Mouse (Mus musculus): ENCODE measurements around the gene Katnal1. TPM values are rescaled to one million over a fixed set of nuclear protein-coding genes. Genes with fewer than 3 reads are reported as not detected.

The Katnal1 gene
- total and polyA plus RNA-seq, 2 experiments from 2014 or later = 8.4 to 21.1 TPM

GRCm38 (mm10) chr5:148927717-148928223 is 1.4 kb downstream of the Katnal1 start:
- peak overlapping the region; percentile 76 for H3K9ac ChIP-seq (replicated peaks; ENCODE audit: low read depth, low read length)

GRCm38 (mm10) chr5:148924586-148924985 is 4.5 kb downstream of the Katnal1 start:
- H3K9ac ChIP-seq (replicated peaks; ENCODE audit: low read depth, low read length) = no peak overlapping the region
- TF ChIP-seq EP300 (IDR thresholded peaks at IDR 0.05; ENCODE audit: low read depth) (no peak), CTCF (IDR thresholded peaks at IDR 0.05; ENCODE audit: low read depth) (no peak)
- 86% methylated on average over 12 of the region's 12 CpGs for WGBS
- H3K27ac ChIP-seq (ENCODE audit: low read depth) = no peak overlapping the region
- no peak for DNase-seq (ENCODE audit: low spot score)
- no peaks in the 10 kb centered on the region for H3K27me3 ChIP-seq (ENCODE audit: control insufficient read depth, insufficient read depth, low read length)
- H3K9me3 ChIP-seq (replicated peaks; ENCODE audit: control insufficient read depth, low read length) = no peaks in the 10 kb centered on the region
- H3K36me3 ChIP-seq (replicated peaks; ENCODE audit: control insufficient read depth, insufficient read depth, low read length) = peaks cover 12% of the 10 kb centered on the region
- ATAC-seq (ENCODE audit: insufficient read depth, low read depth) = no peak
- peaks cover 12% of the 10 kb centered on the region; the same call in 1 of the 2 replicates for H3K4me1 ChIP-seq (ENCODE audit: control insufficient read depth, insufficient read depth)
- no peak overlapping the region for H3K4me3 ChIP-seq (ENCODE audit: low read depth, low read length)
- no peak overlapping the region for H3K4me2 ChIP-seq (ENCODE audit: low read depth, low read length)

More at GRCm38 (mm10) chr5:148927717-148928223, 1.4 kb downstream of the Katnal1 start:
- Histone ChIP-seq H3K4me2 (ENCODE audit: low read depth, low read length) (peak overlapping the region; percentile 65), H3K27me3 (ENCODE audit: control insufficient read depth, insufficient read depth, low read length) (no peaks in the 10 kb centered on the region), H3K27ac (ENCODE audit: low read depth) (peak overlapping the region; percentile 91), H3K4me3 (ENCODE audit: low read depth, low read length) (peak overlapping the region; percentile 81), H3K9me3 (replicated peaks; ENCODE audit: control insufficient read depth, low read length) (no peaks in the 10 kb centered on the region), H3K4me1 (ENCODE audit: control insufficient read depth, insufficient read depth) (peaks cover 12% of the 10 kb centered on the region; the same call in 1 of the 2 replicates), H3K36me3 (replicated peaks; ENCODE audit: control insufficient read depth, insufficient read depth, low read length) (0 out of 2 replicates have a peak, but pooled peaks cover 5% of the 10 kb centered on the region)
- DNase-seq (ENCODE audit: low spot score) = no peak
- 48% methylated on average over 5 of the region's 5 CpGs for WGBS
- TF ChIP-seq EP300 (IDR thresholded peaks at IDR 0.05; ENCODE audit: low read depth) (no peak), CTCF (IDR thresholded peaks at IDR 0.05; ENCODE audit: low read depth) (no peak)
- ATAC-seq (ENCODE audit: insufficient read depth, low read depth) = no peak

GRCm38 (mm10) chr5:148924051-148924450 is 5.1 kb downstream of the Katnal1 start:
- H3K9me3 ChIP-seq (replicated peaks; ENCODE audit: control insufficient read depth, low read length) = no peaks in the 10 kb centered on the region
- DNase-seq (ENCODE audit: low spot score) (no peak), ATAC-seq (ENCODE audit: insufficient read depth, low read depth) (no peak)
- H3K36me3 ChIP-seq (replicated peaks; ENCODE audit: control insufficient read depth, insufficient read depth, low read length) = peaks cover 17% of the 10 kb centered on the region
- WGBS = 88% methylated on average over 9 of the region's 9 CpGs
- no peak for TF ChIP-seq CTCF (IDR thresholded peaks at IDR 0.05; ENCODE audit: low read depth)
- no peak for TF ChIP-seq EP300 (IDR thresholded peaks at IDR 0.05; ENCODE audit: low read depth)
- no peak overlapping the region for H3K27ac ChIP-seq (ENCODE audit: low read depth)
- H3K27me3 ChIP-seq (ENCODE audit: control insufficient read depth, insufficient read depth, low read length) = no peaks in the 10 kb centered on the region
- no peak overlapping the region for H3K4me3 ChIP-seq (ENCODE audit: low read depth, low read length)
- H3K9ac ChIP-seq (replicated peaks; ENCODE audit: low read depth, low read length) = no peak overlapping the region
- H3K4me2 ChIP-seq (ENCODE audit: low read depth, low read length) = no peak overlapping the region
- peaks cover 12% of the 10 kb centered on the region; the same call in 1 of the 2 replicates for H3K4me1 ChIP-seq (ENCODE audit: control insufficient read depth, insufficient read depth)

GRCm38 (mm10) chr5:148923408-148923807 is 5.7 kb downstream of the Katnal1 start:
- no peak overlapping the region for H3K4me2 ChIP-seq (ENCODE audit: low read depth, low read length)
- H3K9ac ChIP-seq (replicated peaks; ENCODE audit: low read depth, low read length) = no peak overlapping the region
- H3K9me3 ChIP-seq (replicated peaks; ENCODE audit: control insufficient read depth, low read length) = no peaks in the 10 kb centered on the region
- DNase-seq (ENCODE audit: low spot score) (no peak), ATAC-seq (ENCODE audit: insufficient read depth, low read depth) (no peak)
- TF ChIP-seq EP300 (IDR thresholded peaks at IDR 0.05; ENCODE audit: low read depth) (no peak), CTCF (IDR thresholded peaks at IDR 0.05; ENCODE audit: low read depth) (no peak)
- no peak overlapping the region for H3K27ac ChIP-seq (ENCODE audit: low read depth)
- WGBS = 67% methylated on average over 10 of the region's 10 CpGs
- no peak overlapping the region for H3K4me3 ChIP-seq (ENCODE audit: low read depth, low read length)
- peaks cover 24% of the 10 kb centered on the region for H3K36me3 ChIP-seq (replicated peaks; ENCODE audit: control insufficient read depth, insufficient read depth, low read length)
- no peaks in the 10 kb centered on the region for H3K27me3 ChIP-seq (ENCODE audit: control insufficient read depth, insufficient read depth, low read length)
- H3K4me1 ChIP-seq (ENCODE audit: control insufficient read depth, insufficient read depth) = peaks cover 12% of the 10 kb centered on the region; the same call in 1 of the 2 replicates

- Histone ChIP-seq H3K4me3 (ENCODE audit: low read depth, low read length) (no peak overlapping the region), H3K27me3 (ENCODE audit: control insufficient read depth, insufficient read depth, low read length) (no peaks in the 10 kb centered on the region), H3K9ac (replicated peaks; ENCODE audit: low read depth, low read length) (no peak overlapping the region), H3K36me3 (replicated peaks; ENCODE audit: control insufficient read depth, insufficient read depth, low read length) (peaks cover 30% of the 10 kb centered on the region), H3K9me3 (replicated peaks; ENCODE audit: control insufficient read depth, low read length) (no peaks in the 10 kb centered on the region), H3K4me2 (ENCODE audit: low read depth, low read length) (no peak overlapping the region), H3K4me1 (ENCODE audit: control insufficient read depth, insufficient read depth) (peaks cover 8% of the 10 kb centered on the region; the same call in 1 of the 2 replicates), H3K27ac (ENCODE audit: low read depth) (no peak overlapping the region)
- no peak for ATAC-seq (ENCODE audit: insufficient read depth, low read depth)
- DNase-seq (ENCODE audit: low spot score) = no peak
- WGBS = 85% methylated on average over 5 of the region's 5 CpGs
- TF ChIP-seq CTCF (IDR thresholded peaks at IDR 0.05; ENCODE audit: low read depth) = no peak
- TF ChIP-seq EP300 (IDR thresholded peaks at IDR 0.05; ENCODE audit: low read depth) = no peak
Measured at GRCm38 (mm10) chr5:148922773-148923172, 6.3 kb downstream of the Katnal1 start.

- no peaks in the 10 kb centered on the region for H3K9me3 ChIP-seq (replicated peaks; ENCODE audit: control insufficient read depth, low read length)
- 76% methylated on average over 5 of the region's 5 CpGs for WGBS
- no peak overlapping the region for H3K9ac ChIP-seq (replicated peaks; ENCODE audit: low read depth, low read length)
- H3K36me3 ChIP-seq (replicated peaks; ENCODE audit: control insufficient read depth, insufficient read depth, low read length) = peaks cover 45% of the 10 kb centered on the region
- no peak for ATAC-seq (ENCODE audit: insufficient read depth, low read depth)
- H3K4me2 ChIP-seq (ENCODE audit: low read depth, low read length) = no peak overlapping the region
- H3K27ac ChIP-seq (ENCODE audit: low read depth) = no peak overlapping the region
- H3K4me1 ChIP-seq (ENCODE audit: control insufficient read depth, insufficient read depth) = no peaks in the 10 kb centered on the region
- no peaks in the 10 kb centered on the region for H3K27me3 ChIP-seq (ENCODE audit: control insufficient read depth, insufficient read depth, low read length)
- TF ChIP-seq EP300 (IDR thresholded peaks at IDR 0.05; ENCODE audit: low read depth) (no peak), CTCF (IDR thresholded peaks at IDR 0.05; ENCODE audit: low read depth) (no peak)
- no peak for DNase-seq (ENCODE audit: low spot score)
- H3K4me3 ChIP-seq (ENCODE audit: low read depth, low read length) = no peak overlapping the region
Measured at GRCm38 (mm10) chr5:148918049-148918448, 11.1 kb downstream of the Katnal1 start.

All from heart, postnatal 0 days (tissue).